Mouse (Mus musculus) stomach, embryonic 16.5 days (tissue): ENCODE data around the gene Ube2h. TPM values are rescaled to one million over a fixed set of nuclear protein-coding genes. Genes with fewer than 3 reads are reported as not detected.

Experiments
- ATAC-seq: fragments of 200-750 bp; cut with Nextera tagmentation; 2 replicates; pipeline ENCODE4 v1.8.0; 2017; ENCODE audit warnings: moderate number of reproducible peaks, moderate TSS enrichment; ENCODE audit not compliant: insufficient read depth, low FRiP score
- H3K27ac ChIP-seq: fragments of 300-500 bp; sonication (generic); 2 replicates; pipeline ENCODE4 v1.5.1; 2014; ENCODE audit warnings: low read length
- H3K27me3 ChIP-seq: fragments of 300-500 bp; sonication (generic); 2 replicates; pipeline ENCODE4 v1.6.1; 2014; ENCODE audit warnings: low read length, control low read depth, mixed read lengths; ENCODE audit not compliant: control insufficient read depth, insufficient read depth
- H3K36me3 ChIP-seq: fragments of 300-500 bp; sonication (generic); 2 replicates; pipeline ENCODE4 v1.6.1; 2014; ENCODE audit warnings: low read length; ENCODE audit not compliant: control insufficient read depth, insufficient read depth
- H3K4me1 ChIP-seq: fragments of 300-500 bp; sonication (generic); 2 replicates; pipeline ENCODE4 v1.6.1; 2014; ENCODE audit warnings: low read length, control low read depth, mixed read lengths; ENCODE audit not compliant: control insufficient read depth, insufficient read depth
- H3K4me2 ChIP-seq: fragments of 300-500 bp; sonication (generic); 2 replicates; pipeline ENCODE4 v1.6.1; 2014; ENCODE audit warnings: low read depth, low read length, mixed read lengths
- H3K4me3 ChIP-seq: fragments of 300-500 bp; sonication (generic); replicated peaks from 2 replicates; pipeline ENCODE4 v1.5.1; 2014; ENCODE audit warnings: mild to moderate bottlenecking, low read length
- H3K9ac ChIP-seq: fragments of 300-500 bp; sonication (generic); 2 replicates; pipeline ENCODE4 v1.6.1; 2014; ENCODE audit warnings: low read length
- H3K9me3 ChIP-seq: fragments of 300-500 bp; sonication (generic); replicated peaks from 2 replicates; pipeline ENCODE4 v1.6.1; 2016; ENCODE audit warnings: low read length, control low read depth; ENCODE audit not compliant: control insufficient read depth
- WGBS: fragments of 180-500 bp; shearing (Covaris S2); extraction: QIAGEN DNeasy Blood & Tissue Kit; methylation state at CpG from one replicate; pipeline ENCODE4 v1.1.7; 2014; 5-methylcytosine and 5-hydroxymethylcytosine counted together
- microRNA counts: library from miRNA; unstranded; fragments of <30 nt; microRNA quantifications from one replicate; lab custom pipeline; 2016
- microRNA-seq: library from miRNA; unstranded; fragments of <30 nt; microRNA quantifications from one replicate; pipeline ENCODE4, GENCODE M21; 2016
- polyA plus RNA-seq: library from polyadenylated mRNA; unstranded; fragments of >200 nt; fragmentation: Nextera tagmentation; extraction: Ambion mirVana; gene quantifications from 2 replicates; pipeline ENCODE4 v1.2.1, GENCODE M21; 2015

Gene Ube2h
- polyA plus RNA-seq, 1 experiment from 2014 or later = 47.6 TPM

- no peak overlapping the region for H3K27ac ChIP-seq
- H3K27me3 ChIP-seq = no peaks in the 10 kb centered on the region
- no peak overlapping the region for H3K4me2 ChIP-seq
- no peak overlapping the region for H3K4me3 ChIP-seq
- no peak overlapping the region for H3K9ac ChIP-seq
- WGBS = 67% methylated on average over 2 of the region's 2 CpGs
- no peaks in the 10 kb centered on the region for H3K36me3 ChIP-seq
- no peak for ATAC-seq
- no peaks in the 10 kb centered on the region for H3K9me3 ChIP-seq
- H3K4me1 ChIP-seq = no peaks in the 10 kb centered on the region
These were observed 142.7 kb downstream of the Ube2h start for GRCm38 (mm10) chr6:30161618-30162017.

MicroRNAs encoded within 50 kb of the gene (microRNA counts, 519-probe panel; counts per million panel counts)
- 2,495 counts per million, percentile 53 among the panel's probes with 10 or more counts for microRNA mmu-miR-182 (lab: Ali Mortazavi, UCI)
- microRNA mmu-miR-183 (lab: Ali Mortazavi, UCI) = 3,098 counts per million, percentile 71 among the panel's probes with 10 or more counts
- microRNA mmu-miR-96 (lab: Ali Mortazavi, UCI) = 3,605 counts per million, percentile 83 among the panel's probes with 10 or more counts

Small RNA genes within 50 kb of the gene (microRNA-seq; reads per million reads assigned to microRNA genes)
- gene Mir182 = 4,341 reads per million, percentile 89 among the genes with 10 or more reads in this experiment
- 4,300 reads per million, percentile 89 among the genes with 10 or more reads in this experiment for gene Mir183
- 1,691 reads per million, percentile 81 among the genes with 10 or more reads in this experiment for gene Mir96

Other genes starting within 250 kb of the Ube2h start
- 36.0 and 38.9 TPM in 2 replicates for gene Zc3hc1, start 86.5 kb upstream of the Ube2h start, polyA plus RNA-seq
- 15.6 and 16.5 TPM in 2 replicates for gene Klhdc10, start 97.3 kb upstream of the Ube2h start, polyA plus RNA-seq
- 29.9 and 31.6 TPM in 2 replicates for gene Tmem209, start 205.2 kb upstream of the Ube2h start, polyA plus RNA-seq
- gene Ssmem1, start 205.3 kb upstream of the Ube2h start, polyA plus RNA-seq = not detected in 2 replicates
- 688 and 708 TPM in 2 replicates for gene Cpa2, start 237.0 kb upstream of the Ube2h start, polyA plus RNA-seq